Mouse (Mus musculus) liver, postnatal 0 days (tissue): Measurements from ENCODE around the gene Wdr17.

Source experiments
- CTCF ChIP-seq: sonication (generic); IDR thresholded peaks from 2 replicates; pipeline ENCODE4 v1.5.1; 2016; ENCODE audit warnings: antibody characterized with exemption, low read depth
- EP300 ChIP-seq: IDR thresholded peaks from 2 replicates; pipeline ENCODE4 v1.6.1; 2016; ENCODE audit warnings: antibody characterized with exemption, low read depth, mild to moderate bottlenecking

DNA sequence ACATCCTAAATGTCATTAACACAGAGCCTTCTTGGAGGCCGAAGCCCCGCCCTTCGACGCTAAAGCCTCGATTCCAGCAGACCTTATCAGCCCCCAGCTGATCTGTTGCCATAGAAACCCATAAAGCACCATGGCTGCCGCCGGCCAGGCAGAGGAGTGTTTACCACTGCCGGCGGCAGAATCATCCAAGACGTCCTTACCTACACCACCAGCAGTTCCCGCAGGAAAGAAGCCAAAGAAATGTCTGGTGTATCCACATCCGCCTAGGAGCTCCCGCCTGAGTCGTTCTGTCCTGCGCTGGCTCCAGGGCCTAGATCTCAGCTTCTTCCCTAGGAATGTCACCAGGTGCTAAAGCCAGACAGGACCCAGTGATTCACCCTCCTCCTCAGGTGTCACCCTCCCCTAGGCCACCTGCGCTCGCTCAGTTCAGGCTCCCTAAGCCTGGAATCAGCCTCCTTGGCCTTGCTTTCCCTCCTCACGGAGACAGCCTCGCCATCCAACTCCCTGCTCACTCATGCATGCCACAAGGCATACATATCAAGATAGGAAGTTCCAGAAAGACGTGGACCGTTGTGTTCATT is 286.2 kb downstream of the Wdr17 start, which contains the start of gene Spata4:
- TF ChIP-seq CTCF (no peak), EP300 (no peak)
